Mouse (Mus musculus) large intestine, adult 2 months (tissue): ENCODE data around the gene Zfhx3. TPM values are rescaled to one million over a fixed set of nuclear protein-coding genes. Genes with fewer than 3 reads are reported as not detected.

Source experiments
- DNase-seq: peaks from one replicate; pipeline ENCODE4 v3.0.0-alpha.2; 2012; ENCODE audit warnings: low read depth, low spot score
- WGBS: fragments of 180-500 bp; shearing (Covaris S2); methylation state at CpG from one replicate; pipeline ENCODE4 v1.1.7; 2018; 5-methylcytosine and 5-hydroxymethylcytosine counted together
- polyA plus RNA-seq: library from polyadenylated mRNA; depleted of rRNA; stranded (reverse); fragments of >200 nt; gene quantifications from 2 replicates; pipeline ENCODE4 v1.2.3, GENCODE M21; 2012

Zfhx3 gene
- polyA plus RNA-seq, 1 experiment = 0.95 TPM

- no peak for DNase-seq
- 85% methylated on average over 9 of the region's 9 CpGs for WGBS
These were observed 836.1 kb downstream of the Zfhx3 start for GRCm38 (mm10) chr8:108778551-108778950.

GRCm38 (mm10) chr8:108780766-108781165 lies 838.3 kb downstream of the Zfhx3 start:
- no peak for DNase-seq
- WGBS = 51% methylated on average over 6 of the region's 6 CpGs

- WGBS = 52% methylated on average over 5 of the region's 5 CpGs
- no peak for DNase-seq
These were observed 838.7 kb downstream of the Zfhx3 start for GRCm38 (mm10) chr8:108781192-108781591.

- 77% methylated on average over 10 of the region's 10 CpGs for WGBS
These were observed 840.7 kb downstream of the Zfhx3 start for GRCm38 (mm10) chr8:108783155-108783554.

GRCm38 (mm10) chr8:108788156-108788761 lies 845.8 kb downstream of the Zfhx3 start:
- no peak for DNase-seq
- WGBS = 61% methylated on average over 6 of the region's 6 CpGs

More at GRCm38 (mm10) chr8:108783155-108783554, 840.7 kb downstream of the Zfhx3 start:
- DNase-seq = no peak

GRCm38 (mm10) chr8:108788762-108789157 lies 846.3 kb downstream of the Zfhx3 start:
- WGBS = 85% methylated on average over 10 of the region's 10 CpGs
- DNase-seq = no peak

GRCm38 (mm10) chr8:108790559-108791293 lies 848.3 kb downstream of the Zfhx3 start:
- DNase-seq = no peak
- WGBS = 60% methylated on average over 14 of the region's 14 CpGs

- WGBS = 96% methylated on average over 3 of the region's 3 CpGs
These were observed 853.6 kb downstream of the Zfhx3 start for GRCm38 (mm10) chr8:108796076-108796475.

GRCm38 (mm10) chr8:108796882-108797281 lies 854.4 kb downstream of the Zfhx3 start:
- WGBS = 80% methylated on average over 3 of the region's 3 CpGs

More at GRCm38 (mm10) chr8:108796076-108796475, 853.6 kb downstream of the Zfhx3 start:
- DNase-seq = no peak

GRCm38 (mm10) chr8:108798012-108798411 lies 855.6 kb downstream of the Zfhx3 start:
- WGBS = 41% methylated on average over 12 of the region's 12 CpGs
- peak; percentile 28 for DNase-seq

More at GRCm38 (mm10) chr8:108796882-108797281, 854.4 kb downstream of the Zfhx3 start:
- no peak for DNase-seq

- DNase-seq = no peak
- 66% methylated on average over 6 of the region's 6 CpGs for WGBS
These were observed 856.8 kb downstream of the Zfhx3 start for GRCm38 (mm10) chr8:108799250-108799649.

- WGBS = 93% methylated on average over 15 of the region's 15 CpGs
These were observed 857.9 kb downstream of the Zfhx3 start for GRCm38 (mm10) chr8:108800357-108800756.

GRCm38 (mm10) chr8:108803017-108803416 lies 860.6 kb downstream of the Zfhx3 start:
- WGBS = 56% methylated on average over 6 of the region's 6 CpGs
- DNase-seq = no peak

More at GRCm38 (mm10) chr8:108800357-108800756, 857.9 kb downstream of the Zfhx3 start:
- DNase-seq = no peak

- WGBS = 62% methylated on average over 10 of the region's 10 CpGs
These were observed 869.2 kb downstream of the Zfhx3 start for GRCm38 (mm10) chr8:108811694-108812093.

GRCm38 (mm10) chr8:108813375-108813774 lies 870.9 kb downstream of the Zfhx3 start:
- WGBS = 78% methylated on average over 12 of the region's 12 CpGs
- DNase-seq = no peak

More at GRCm38 (mm10) chr8:108811694-108812093, 869.2 kb downstream of the Zfhx3 start:
- no peak for DNase-seq

- no peak for DNase-seq
- 55% methylated on average over 8 of the region's 8 CpGs for WGBS
These were observed 876.8 kb downstream of the Zfhx3 start for GRCm38 (mm10) chr8:108819271-108819671.

GRCm38 (mm10) chr8:108819826-108820225 lies 877.4 kb downstream of the Zfhx3 start:
- 13% methylated on average over 3 of the region's 3 CpGs for WGBS
- no peak for DNase-seq

GRCm38 (mm10) chr8:108820634-108821033 lies 878.2 kb downstream of the Zfhx3 start:
- 62% methylated on average over 6 of the region's 6 CpGs for WGBS
- DNase-seq = no peak

GRCm38 (mm10) chr8:108822841-108823266 lies 880.4 kb downstream of the Zfhx3 start:
- 44% methylated on average over 15 of the region's 15 CpGs for WGBS
- DNase-seq = no peak

GRCm38 (mm10) chr8:108824049-108824448 lies 881.6 kb downstream of the Zfhx3 start:
- WGBS = 91% methylated on average over 4 of the region's 4 CpGs
- no peak for DNase-seq

- 84% methylated on average over 4 of the region's 4 CpGs for WGBS
- DNase-seq = no peak
These were observed 884.0 kb downstream of the Zfhx3 start for GRCm38 (mm10) chr8:108826414-108826813.
